Mouse (Mus musculus) adrenal gland, postnatal 25 days (tissue): ENCODE measurements around the gene Rnf182. TPM values are rescaled to one million over a fixed set of nuclear protein-coding genes. Genes with fewer than 3 reads are reported as not detected.

Experiments used
- DNase-seq: peaks from one replicate; pipeline ENCODE4 v3.0.0; 2021; ENCODE audit warnings: mixed read lengths
- total RNA-seq: library from RNA; stranded (reverse); gene quantifications from 2 replicates; pipeline ENCODE4 v1.2.3, GENCODE M21; 2021

Gene Rnf182
- total RNA-seq, 1 experiment from 2014 or later, result 0.91 TPM

DNA sequence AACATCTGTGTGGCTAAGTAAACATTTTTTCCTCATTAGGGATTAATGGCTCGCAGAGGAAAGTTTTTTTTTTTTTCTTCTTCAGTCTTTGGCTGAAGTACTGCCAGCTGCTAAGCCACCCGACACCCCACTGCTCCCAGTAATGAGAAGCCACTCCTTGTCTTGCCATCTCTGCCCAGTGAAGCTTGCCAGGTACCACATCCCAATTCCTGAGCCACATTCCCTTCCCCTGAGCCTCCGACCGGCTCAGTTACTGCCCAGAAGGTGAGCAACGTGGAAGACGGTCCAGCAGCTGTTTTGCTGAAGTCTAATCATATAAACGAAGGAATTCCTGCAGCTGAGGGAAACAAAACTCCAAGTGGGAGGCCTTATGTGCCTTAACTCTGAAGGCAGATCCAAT, 88.0 kb downstream of the Rnf182 start:
- DNase-seq, result no peak

DNA sequence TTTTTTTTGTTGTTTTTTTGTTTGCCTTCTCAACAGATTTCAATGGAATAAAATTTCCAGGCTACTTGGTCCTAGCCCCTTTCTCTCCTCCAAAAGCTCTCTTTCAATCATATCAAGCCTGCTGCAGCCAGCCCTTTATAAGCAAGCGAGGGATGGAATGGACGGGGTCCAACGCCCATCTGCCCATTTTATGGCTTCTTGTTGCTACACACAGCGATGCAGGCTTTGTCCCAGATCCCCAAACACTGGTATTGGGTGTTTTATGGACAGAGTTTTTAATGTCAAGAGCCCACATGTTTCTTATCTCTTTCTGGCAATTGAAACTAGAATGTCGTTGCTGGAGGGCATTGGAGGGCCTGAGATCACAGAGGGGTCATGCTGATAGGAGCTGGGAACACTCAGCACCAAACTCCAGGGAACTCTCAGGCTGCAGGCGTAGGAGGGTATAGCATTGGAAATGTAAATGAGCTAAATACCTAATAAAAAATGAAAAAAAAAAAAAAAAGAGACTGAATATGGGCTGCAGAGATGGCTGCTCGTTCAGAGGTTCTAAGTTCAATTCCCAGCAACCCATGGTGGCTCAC, 89.1 kb downstream of the Rnf182 start:
- DNase-seq, result no peak

DNA sequence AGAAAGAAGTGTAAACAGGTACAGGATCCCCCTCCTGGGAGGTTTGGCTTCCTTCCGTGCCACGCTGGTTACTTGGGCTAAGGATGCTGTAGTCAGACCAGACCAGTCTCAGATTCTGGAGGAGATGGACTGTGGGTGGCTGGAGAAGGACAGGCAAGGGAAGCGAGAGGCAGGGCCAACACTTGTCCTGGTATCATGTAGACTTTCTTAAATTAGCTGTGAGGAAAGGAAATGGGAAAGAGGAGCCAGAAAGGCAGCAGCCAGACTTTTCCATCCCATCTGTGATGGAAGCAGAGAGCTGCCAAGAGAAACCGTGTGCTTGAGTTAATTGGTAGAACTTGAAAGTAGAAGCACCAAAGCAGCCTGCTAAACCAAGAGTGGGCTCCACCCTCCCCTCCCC, 90.9 kb downstream of the Rnf182 start:
- no peak for DNase-seq

DNA sequence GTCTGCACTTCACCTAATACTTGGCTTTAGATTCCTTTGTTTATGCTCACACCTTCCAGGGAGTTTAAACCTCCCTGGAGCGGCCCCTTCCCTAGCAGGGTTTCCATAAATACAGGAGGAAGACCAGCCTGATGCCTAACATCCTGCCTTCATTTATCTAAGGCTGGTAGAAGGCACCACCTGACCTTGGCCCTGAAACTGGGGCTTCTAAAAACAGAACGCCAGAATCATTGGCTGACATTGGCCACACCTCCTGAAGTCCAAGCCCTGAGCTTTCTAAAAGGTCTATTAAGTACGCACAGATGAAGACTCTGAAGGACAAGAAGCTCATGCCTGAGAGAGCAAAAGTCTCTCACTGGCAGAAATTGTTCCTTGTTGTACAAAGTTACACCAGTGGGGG, 94.0 kb downstream of the Rnf182 start:
- no peak for DNase-seq

DNA sequence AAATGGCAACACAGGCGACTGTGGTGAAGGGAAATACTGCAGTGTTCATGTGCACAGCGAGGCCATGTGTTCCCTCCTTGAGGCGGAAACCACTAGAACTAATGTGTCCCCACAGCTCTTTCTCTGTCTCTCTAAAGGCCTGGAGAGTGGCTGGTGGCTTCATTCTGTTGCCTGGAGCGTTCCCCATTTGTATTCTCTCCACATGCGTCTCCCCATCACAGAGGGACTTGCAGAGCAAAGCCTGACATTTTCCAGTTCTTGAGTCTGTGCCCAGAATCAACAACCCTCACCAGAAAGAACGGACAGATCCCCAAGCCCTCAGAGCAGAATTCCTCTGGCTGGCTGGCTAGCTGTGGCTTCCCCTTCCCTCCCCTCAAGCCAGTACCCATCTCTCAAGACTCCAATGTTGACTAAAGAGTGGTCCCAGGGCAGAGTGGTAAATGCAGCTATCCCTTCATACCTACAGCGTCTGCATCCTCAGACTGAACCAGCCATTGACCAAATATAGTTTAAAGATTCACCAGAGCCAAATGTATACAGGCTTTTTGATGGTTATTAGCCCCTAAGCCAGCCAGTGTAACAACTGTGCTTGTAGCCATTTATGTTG, 96.3 kb downstream of the Rnf182 start:
- DNase-seq, result no peak

DNA sequence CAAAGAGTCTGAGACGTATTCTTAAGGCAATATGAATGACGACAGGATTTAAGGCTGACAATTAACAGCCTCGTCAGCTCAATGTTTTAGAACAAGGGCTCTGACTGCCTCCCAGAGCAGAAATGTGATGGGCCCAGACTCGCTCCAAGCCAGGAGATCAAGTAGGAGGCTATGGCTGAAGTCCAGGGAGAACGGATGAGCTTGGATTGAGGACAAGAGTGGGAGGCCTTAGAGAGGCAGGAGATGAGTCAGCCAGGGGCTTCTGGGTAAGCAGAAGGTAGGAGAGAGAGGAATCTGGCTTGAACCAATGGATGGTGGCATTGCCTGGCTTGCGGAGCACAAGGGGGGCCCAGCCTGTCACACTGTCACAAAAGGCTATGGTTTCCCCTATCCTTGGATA, 99.2 kb downstream of the Rnf182 start:
- DNase-seq, result no peak

DNA sequence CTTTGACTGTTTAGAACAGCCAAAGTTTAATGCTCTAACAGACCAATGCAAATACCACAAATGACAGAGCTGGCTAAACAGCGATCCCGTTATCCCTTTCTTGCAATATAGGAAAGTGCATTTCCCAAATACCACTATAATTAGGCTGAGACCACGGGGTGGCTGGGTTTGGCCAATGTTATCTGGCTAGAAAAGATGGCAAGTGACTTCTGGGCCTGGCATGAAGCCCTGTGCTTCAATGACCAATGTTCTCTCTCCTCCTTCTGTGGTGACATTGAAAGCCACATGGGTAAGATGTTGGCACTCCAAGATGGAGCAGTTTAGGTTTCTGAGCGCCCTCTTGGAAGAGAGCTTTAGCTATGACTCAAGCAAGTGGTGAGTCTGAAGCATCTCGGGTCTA, 100.0 kb downstream of the Rnf182 start:
- no peak for DNase-seq

DNA sequence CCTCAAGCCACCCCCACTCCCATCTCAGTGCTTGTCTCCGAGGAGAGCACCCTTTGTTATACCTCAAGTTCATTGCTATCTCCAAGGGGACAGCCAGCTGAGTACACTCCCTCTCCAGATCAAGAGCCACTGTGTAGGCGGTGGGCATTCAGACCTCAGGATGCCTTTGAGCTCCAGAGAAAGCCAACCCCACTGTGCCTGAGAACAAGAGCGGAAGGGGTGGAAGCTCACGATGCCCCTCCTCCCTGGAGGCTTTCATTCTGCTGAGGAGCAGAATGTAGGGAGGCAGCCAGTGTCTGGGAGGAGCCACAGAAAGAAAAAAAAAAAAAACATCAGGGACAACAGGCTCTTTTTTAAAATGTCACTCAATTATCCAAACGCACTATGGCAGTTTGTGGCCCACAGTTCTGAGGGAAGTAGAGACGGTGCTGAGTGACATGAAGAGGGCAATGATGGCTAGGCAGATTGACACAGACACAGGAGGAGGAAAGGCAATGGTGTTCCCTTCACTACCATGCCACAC, 101.1 kb downstream of the Rnf182 start:
- DNase-seq, result no peak

DNA sequence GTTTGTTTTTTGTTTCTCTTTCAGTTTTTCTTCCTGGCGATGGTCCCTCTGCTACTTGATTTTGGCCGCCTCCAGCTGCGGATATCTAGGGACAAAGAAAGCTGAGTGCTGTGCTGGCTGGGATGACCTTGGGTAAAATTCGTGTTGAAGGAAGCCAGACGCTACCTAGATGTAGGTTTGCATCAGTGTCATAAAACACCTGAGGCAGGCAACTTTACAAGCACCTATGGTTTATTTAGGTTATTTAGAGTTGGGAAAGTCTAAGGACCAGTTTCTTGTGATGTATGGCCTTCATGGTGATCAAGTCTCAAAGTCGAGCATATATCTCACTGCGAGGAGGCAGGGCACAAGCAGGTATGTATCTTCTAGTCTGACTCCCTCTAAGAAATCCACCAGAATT, 102.7 kb downstream of the Rnf182 start:
- DNase-seq, result no peak

DNA sequence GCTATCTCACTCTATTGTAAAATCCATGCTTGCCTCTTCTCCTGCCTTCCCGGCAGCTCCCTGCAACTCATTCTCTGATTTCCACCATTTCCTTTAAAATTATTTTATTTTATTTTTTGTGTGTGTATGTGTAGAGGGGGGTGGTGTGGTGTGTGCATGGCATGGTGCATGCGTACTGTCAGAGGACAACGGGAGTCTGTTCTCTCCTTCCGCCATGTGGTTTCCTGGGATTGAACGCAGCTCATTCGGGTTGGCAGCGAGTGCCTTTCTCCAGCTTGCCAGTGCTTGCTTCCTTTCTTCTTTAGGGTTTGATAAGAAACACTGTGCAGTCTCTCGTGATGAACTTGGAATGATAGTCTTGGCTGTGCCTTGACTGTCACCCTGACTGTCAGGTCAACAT, 105.0 kb downstream of the Rnf182 start:
- no peak for DNase-seq

Other genes with a start within 250 kb of the Rnf182 start
- gene Nol7, start 217.3 kb upstream of the Rnf182 start, total RNA-seq, result 116 TPM in 2 replicates
- gene Ranbp9, start 134.4 kb upstream of the Rnf182 start, total RNA-seq, result 56.6 and 64.7 TPM in 2 replicates
- 38.0 and 38.6 TPM in 2 replicates for gene Mcur1, start 55.5 kb upstream of the Rnf182 start, total RNA-seq
- gene Cd83, start 169.1 kb downstream of the Rnf182 start, total RNA-seq, result 1.9 and 2.9 TPM in 2 replicates